Mouse (Mus musculus) urinary bladder, postnatal 25 days (tissue): ENCODE measurements around the gene Tbc1d9.

Experiments used
- DNase-seq: peaks from one replicate; pipeline ENCODE4 v3.0.0; 2022; ENCODE audit warnings: low spot score

Tbc1d9 gene

GRCm38 (mm10) chr8:83165235-83165930 lies at the start of gene Tbc1d9:
Tbc1d9 (plus strand) TSS chr8:83165352.
- peak; percentile 55 for DNase-seq

DNA sequence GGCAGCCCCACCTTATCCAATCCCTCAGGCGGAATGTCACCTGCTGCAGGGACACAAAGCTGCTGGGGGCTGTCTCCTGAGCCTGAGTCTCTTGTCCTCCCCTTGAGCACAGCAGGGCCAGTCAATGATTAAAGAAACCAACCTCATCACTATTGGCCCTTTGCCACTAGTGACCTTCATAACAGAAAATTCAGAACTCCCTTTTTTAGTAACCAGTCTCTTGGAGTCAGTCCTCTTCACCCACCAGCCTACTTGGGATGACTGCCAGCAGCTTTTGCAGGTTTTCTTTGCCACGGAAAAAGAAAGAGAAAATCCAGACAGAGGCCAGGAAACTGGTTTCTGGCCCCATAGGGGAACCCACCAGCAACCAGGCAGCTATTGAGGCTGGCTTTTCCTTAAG lies 30.1 kb upstream of the Tbc1d9 start:
- DNase-seq, result no peak

DNA sequence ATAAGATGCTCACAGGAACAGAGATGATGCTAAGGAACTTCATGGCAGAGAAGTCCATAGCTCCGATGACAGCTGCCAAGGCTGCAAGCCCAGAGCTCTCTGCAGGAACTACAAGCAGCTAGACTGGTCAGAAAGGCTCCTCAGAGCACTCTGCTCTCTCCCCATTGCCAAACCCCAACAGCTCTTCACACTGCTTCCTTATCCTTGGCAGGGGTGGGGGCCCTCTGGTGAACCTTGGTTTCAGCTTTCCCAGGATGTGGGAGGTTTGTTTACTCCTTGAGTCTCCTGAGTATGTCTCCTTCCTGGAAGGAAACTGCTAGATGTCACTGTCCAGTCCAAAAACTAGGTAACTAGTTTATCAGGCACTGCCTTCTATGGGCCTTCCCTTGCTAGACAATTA lies 25.1 kb upstream of the Tbc1d9 start:
- DNase-seq, result no peak

DNA sequence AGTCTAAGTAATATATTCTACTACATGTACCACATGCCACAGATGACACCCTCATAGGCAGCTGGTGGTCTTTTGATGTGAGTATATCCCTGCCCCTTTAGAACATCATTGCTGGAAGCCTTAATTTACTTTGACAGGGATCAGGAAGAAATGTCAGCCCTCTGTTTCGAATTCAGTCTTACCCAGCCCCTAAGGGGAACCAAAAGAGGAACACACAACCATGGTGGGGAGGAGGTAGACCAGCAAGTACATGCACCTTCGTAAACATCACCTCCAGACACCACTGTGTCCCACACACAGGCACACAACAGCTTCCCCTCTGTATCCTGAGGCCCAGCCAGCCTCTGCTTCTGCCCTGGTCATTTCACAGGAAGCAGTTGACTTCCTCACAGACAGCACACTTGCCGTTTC lies 24.4 kb upstream of the Tbc1d9 start:
- no peak for DNase-seq

GRCm38 (mm10) chr8:83141358-83141757 lies 23.8 kb upstream of the Tbc1d9 start:
- no peak for DNase-seq

- DNase-seq, result no peak
Measured at GRCm38 (mm10) chr8:83144601-83145000, 20.6 kb upstream of the Tbc1d9 start.

DNA sequence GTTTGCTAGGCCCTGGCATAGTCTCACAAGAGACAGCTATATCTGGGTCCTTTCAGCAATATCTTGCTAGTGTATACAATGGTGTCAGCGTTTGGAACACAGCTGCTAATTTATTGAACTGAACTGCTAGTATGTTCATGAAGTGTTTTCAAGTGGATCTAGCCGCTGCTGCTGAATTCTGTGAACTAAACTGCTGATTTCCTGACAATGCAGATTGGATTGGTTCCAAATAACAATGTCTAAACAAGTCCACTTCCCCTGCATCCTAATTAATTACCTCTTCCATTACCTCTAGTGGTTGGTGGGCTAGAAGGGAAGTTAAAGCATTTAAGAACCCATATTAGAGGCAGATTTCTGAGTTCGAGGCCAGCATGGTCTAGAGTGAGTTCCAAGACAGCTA lies 19.7 kb upstream of the Tbc1d9 start:
- DNase-seq, result no peak

- no peak for DNase-seq
Measured at GRCm38 (mm10) chr8:83149124-83149523, 16.0 kb upstream of the Tbc1d9 start.

GRCm38 (mm10) chr8:83152055-83152454 lies 13.1 kb upstream of the Tbc1d9 start:
- DNase-seq, result no peak

- no peak for DNase-seq
Measured at GRCm38 (mm10) chr8:83152470-83152869, 12.7 kb upstream of the Tbc1d9 start.

GRCm38 (mm10) chr8:83155110-83155509 lies 10.0 kb upstream of the Tbc1d9 start:
- DNase-seq, result no peak

DNA sequence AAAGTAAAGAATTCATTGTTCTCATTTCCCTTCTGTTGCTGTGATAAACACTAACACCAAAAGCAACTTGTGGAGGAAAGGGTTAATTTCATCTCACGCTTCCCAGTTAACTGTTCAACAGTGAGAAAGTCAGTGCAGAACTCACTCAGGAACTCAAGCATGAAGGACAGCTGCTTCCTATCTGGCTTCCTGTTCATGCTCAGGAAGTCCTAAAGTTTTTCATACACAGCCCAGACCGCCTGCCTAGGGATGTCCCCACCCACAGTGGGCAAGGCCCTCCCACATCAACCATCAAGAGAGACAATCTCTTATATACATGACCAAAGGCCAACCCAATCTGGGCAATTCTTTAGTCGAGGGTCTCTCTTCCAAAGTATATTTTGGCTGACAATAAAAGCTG lies 6.2 kb upstream of the Tbc1d9 start:
- DNase-seq, result no peak

DNA sequence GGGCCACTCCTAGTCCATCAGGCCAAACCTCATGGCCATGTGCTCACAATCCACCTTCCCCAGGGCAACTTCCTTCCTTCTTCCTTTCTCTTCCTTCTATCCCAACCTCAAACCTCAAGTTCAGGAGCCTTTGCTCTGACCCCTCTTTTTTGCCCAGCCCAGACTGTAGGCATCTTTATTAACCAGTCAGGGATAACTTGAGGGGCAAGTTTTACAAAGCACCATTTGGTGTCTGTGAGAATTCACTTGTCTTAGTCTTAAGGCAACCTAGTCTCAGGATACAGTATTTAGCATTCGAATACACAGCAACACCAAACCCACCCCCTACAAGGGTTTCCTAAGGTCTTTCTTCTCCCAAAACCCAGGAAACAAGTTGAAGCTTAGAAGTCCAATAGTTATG lies 5.5 kb upstream of the Tbc1d9 start:
- no peak for DNase-seq

DNA sequence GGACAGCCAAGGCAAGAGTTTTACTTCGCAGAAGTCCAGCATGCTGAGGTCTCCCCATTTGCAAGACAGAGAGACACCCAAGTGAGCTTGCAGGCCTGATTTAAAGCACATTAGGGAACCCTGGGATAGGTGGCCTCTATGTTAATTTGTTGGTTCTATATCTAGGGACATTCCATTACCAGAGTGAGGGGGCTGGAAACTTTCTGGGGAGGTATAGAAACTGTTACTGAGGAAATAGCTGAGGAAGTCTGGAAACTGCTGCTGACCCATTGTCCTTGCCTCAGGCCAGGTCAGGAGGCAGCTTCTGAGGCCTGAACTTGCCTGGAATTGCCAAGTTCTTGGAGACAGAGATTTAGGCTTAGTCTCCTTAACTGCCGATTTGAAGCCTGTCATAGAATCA lies 4.5 kb upstream of the Tbc1d9 start:
- no peak for DNase-seq

DNA sequence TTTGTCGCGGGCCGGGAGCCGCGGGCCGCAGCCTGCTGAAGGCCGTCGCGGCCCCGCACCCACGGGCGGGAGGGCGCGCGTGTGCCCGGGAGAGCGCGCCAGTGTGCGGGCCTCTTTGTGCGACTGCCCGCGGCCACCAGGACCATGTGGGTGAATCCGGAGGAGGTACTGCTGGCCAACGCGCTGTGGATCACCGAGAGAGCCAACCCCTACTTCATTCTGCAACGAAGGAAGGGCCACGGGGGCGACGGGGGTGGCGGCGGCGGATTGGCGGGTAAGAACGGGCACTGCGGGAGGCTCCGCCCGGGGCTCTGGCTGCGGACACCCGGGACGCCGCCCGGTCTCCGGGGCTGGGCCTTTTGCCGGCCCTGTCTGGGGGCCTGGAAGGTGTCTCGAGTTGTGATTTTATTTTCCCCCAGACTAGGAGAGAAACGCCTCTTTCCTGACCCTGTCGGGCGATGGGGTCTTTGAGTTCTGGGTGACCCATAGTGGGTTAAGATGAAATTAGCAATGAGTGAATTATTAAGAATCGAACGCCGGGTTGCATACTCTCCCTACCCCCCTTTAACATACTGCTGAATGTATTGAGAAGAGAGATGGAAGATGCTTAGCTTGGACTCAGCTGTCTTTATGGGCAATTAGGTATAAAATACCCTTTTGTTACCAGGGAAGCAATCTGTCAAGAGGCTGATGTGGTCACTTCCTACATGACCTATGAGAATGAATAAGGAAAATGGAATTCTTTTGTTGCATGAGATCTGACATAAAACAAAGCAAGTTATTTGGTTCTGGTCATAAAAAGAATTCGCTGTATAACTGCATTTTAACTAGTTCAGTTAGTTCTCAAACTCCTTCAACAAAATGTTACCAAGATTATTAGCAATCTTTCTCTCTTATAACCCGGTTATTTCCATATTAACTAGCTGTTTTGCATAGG lies 1.0 kb downstream of the Tbc1d9 start, which contains the start of gene Gm10645:
TSS of gene Gm10645 (minus strand) at position 240 of the 937 bp plus-strand sequence.
- no peak for DNase-seq

DNA sequence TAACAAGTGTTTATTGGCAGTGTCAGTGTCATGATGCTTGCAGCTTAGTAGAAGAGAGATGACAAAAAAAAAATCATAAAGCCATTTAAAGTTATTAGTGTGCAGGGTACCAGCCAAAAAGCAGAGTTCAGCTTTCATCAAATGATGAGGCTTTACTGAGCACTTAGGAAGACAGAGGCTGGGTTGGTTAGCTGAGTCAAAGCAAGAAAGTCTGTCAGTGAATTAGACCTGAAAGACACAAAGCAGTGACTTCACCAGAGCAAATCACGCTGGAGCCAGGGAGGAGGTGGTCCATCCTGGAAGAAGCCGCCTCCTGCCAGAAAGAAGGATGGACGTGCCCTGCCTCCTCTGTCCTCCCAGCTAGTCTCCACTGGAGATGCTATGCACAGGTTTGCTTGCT lies 2.8 kb downstream of the Tbc1d9 start:
- DNase-seq, result no peak

DNA sequence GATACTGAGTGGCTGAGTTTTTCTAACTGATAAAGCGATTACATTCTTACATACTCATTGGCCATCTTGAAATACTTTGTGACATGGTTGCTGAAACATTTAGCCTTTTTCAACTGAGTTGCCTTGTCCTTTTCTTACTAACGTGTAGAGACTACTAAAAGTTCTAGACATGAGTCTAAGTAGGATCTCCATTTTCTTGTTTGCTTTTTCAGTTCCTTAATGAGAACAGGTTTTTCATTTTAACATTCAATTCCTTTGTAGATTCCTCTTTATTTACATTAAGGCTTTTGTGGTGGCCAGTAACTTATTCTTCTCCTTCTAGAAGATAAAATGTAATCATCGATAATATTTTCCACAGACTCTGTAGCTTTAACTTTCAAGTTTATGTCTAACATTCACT lies 4.0 kb downstream of the Tbc1d9 start:
- DNase-seq, result no peak

DNA sequence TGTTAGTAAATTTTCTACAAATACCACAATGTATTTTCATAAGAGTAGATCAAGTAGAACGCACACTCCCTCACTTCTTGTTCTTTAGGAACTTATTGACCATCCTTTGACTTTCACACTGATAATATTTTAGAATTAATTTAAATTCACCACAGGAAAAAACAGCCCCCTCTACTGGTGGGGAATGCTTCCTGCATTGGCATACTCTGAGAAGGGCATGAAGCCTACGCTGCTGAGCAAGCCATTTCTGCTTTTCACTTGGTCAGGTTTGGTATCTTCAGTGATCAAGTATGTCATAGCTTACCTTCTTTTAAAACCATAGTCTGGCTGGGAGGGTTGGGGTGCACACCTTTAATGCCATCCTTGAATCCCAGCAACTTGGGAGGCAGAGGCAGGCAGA lies 4.6 kb downstream of the Tbc1d9 start:
- DNase-seq, result no peak

DNA sequence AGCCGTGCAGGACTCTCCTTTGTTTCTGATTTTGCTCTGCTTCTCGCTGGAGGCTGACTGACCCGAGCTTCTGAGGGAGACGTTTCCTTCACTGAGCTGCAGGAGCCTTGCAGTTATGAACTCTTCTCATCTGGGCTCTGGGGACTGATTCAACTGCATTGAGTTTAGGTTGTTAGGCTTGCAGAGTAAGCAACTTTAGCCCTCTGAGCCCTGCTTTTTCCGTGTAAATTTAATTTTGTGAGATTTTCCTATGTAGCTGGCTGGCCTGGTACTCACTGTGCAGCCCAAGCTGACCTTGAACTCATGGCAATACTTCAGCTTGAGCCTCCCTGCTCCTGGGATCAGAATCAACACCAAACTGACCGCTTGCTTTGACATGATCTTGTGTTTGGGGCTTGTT lies 5.7 kb downstream of the Tbc1d9 start:
- DNase-seq, result no peak

DNA sequence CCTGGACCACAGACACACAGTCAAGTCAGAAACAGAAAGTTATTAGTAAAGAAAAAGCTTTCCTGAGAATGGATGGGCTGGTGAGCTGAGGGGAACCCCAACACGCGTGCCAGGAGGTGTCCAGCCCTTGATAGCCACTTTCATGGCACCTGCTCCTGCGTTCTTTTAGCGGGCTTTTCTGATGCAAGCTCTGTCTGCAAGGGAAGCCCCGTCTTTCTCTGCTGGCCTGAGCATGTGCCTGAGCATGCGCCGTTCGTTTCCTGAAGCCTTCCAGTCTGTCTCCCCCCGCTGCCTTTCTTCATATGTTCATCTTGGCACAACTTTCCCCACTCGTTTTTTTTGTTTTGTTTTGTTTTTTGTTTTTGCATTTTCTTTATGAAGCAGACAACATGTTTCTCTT lies 10.5 kb downstream of the Tbc1d9 start:
- DNase-seq, result no peak

DNA sequence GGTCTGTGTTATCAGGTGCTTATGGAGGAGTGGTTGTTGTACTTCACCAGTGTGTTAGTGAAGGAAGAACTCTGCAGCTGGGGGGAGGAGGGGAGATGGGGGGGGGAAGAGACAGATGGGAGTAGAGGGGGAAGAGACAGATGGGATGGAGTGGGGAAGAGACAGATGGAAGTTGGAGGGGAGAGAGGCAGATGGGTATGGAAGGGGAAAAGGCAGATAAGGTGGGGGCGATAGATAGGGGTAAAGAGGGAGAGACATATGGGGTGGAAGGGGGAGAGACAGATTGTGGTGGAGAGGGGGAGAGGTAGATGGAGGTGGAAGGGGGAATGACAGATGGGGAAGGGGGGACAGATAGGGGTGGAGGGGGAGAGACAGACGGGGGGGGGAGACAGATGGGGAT lies 11.6 kb downstream of the Tbc1d9 start:
- no peak for DNase-seq

DNA sequence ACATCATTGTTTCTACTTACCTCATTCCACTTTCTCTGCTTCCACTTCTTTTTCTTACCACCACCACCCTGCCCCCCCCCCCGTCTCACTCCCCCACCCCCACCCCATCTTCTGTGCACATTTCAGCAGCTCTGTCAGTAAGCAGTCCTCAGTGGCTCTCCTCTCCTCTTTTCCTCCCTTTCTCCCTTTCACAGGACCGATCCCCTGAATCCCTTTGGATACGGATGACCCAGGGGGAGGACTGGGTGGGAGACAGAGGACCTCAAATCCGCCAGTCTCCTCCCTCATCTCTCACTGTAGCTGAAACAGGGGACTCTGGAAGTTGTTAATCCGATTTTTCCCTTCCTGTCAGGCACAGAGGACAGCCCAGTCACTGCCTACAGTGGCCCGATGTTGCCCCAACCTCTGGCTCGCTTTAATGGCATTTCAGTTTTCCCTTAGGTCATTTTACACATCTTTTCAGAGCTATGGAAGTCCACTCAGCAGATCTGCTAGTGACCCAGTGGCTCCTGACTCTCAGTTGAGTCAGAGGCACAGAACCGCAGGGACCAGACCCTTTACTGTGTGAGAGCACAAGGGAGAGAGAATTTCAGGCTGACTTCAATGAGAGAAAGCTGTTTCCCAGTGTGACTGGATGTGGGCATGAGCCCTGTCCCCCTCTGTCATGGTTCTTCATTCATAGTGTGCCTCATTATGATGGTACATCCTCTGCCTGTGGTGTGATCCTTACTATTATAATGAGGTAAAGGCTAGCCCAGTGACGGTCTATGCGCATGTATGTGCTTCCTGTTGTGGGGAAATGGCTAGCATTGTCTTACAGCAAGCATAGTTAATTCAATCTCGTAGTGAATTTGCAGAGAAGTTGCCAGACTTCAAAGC lies 12.4 kb downstream of the Tbc1d9 start:
- DNase-seq, result no peak
